Mouse (Mus musculus): ENCODE measurements at regions not wholly inside any gene's neighbourhood (a gene's known extent, or its start where the extent isn't known, plus 50 kb on each side); places are given as distances from the start of the nearest gene placed in this dataset.

DNA sequence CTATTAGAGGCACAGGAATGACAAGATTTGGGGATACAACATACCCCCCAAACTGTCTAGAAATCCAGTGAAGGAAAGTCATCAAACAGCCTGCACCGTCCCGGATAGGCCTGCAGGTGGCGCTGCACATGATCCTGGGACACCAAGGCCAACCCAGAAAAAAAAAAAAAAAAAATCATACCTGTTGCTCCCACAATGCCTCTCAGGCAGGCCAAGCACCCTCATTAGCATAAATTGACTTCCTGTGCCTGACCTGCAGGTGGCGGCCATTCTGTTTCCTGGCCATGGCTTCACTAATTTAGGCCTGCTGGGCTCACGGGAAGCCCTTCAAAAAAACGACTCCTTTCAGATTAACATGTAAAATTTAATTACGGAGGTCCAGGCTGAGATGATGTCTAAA, 184.8 kb upstream of the Sdk2 start:
- in situ Hi-C loops (cut with MboI; ENCODE audit: low sequenced_read_pairs in 2 of 2, unreplicated experiment in 2 of 2): no loop called here
- peak; percentile 100 for TF ChIP-seq ZNF384 (IDR thresholded peaks at IDR 0.05; ENCODE audit: low read depth, low read length)
- TF ChIP-seq ZC3H11A (IDR thresholded peaks at IDR 0.05; ENCODE audit: borderline replicate concordance, low read depth, low read length): no peak; the same call in 1 of the 2 replicates
- no peak for TF ChIP-seq CHD2 (IDR thresholded peaks at IDR 0.05; ENCODE audit: low read depth, low read length)
- peak; percentile 36 for DNase-seq (ENCODE audit: low read depth, low spot score)

GRCm38 (mm10) chr11:114249215-114249614, 182.4 kb upstream of the Sdk2 start:
- Histone ChIP-seq H3K4me3 (ENCODE audit: insufficient read depth in 1 of 2, low read depth in 1 of 2, low read length in 2 of 2, poor library complexity in 1 of 2, severe bottlenecking in 1 of 2) (no peak overlapping the region), H3K27ac (ENCODE audit: insufficient read depth, low read depth, low read length, poor library complexity, severe bottlenecking) (no peak overlapping the region), H3K36me3 (ENCODE audit: control insufficient read depth, insufficient read depth, low read length, poor library complexity, severe bottlenecking) (no peaks in the 10 kb centered on the region), H3K9me3 (ENCODE audit: control insufficient read depth, insufficient read depth, low read depth, low read length) (no peaks in the 10 kb centered on the region), H3K9ac (ENCODE audit: insufficient read depth, low read depth, low read length, poor library complexity, severe bottlenecking) (no peak overlapping the region), H3K4me1 (ENCODE audit: control insufficient read depth in 2 of 2, insufficient read depth in 2 of 2, low read length in 2 of 2, poor library complexity in 1 of 2) (no peaks in the 10 kb centered on the region)
- TF ChIP-seq CHD2 (IDR thresholded peaks at IDR 0.05; ENCODE audit: low read depth, low read length): no peak
- TF ChIP-seq ZC3H11A (IDR thresholded peaks at IDR 0.05; ENCODE audit: borderline replicate concordance, low read depth, low read length): no peak
- no peak for TF ChIP-seq ZNF384 (IDR thresholded peaks at IDR 0.05; ENCODE audit: low read depth, low read length)
- no peak for TF ChIP-seq MAFK (IDR thresholded peaks at IDR 0.05; ENCODE audit: insufficient read depth, low read depth, low read length)
- no peak for TF ChIP-seq HCFC1 (IDR thresholded peaks at IDR 0.05; ENCODE audit: borderline replicate concordance, insufficient read depth, low read length)
- no peak for DNase-seq (ENCODE audit: low read depth, low spot score)
- in situ Hi-C loops (cut with MboI; ENCODE audit: low sequenced_read_pairs in 2 of 2, unreplicated experiment in 2 of 2): no loop called here

More for the DNA sequence above, 184.8 kb upstream of the Sdk2 start:
- no peaks in the 10 kb centered on the region for H3K36me3 ChIP-seq (ENCODE audit: control insufficient read depth, insufficient read depth, low read length, poor library complexity, severe bottlenecking)
- no peaks in the 10 kb centered on the region for H3K4me1 ChIP-seq (ENCODE audit: control insufficient read depth in 2 of 2, insufficient read depth in 2 of 2, low read length in 2 of 2, poor library complexity in 1 of 2)
- no peak overlapping the region for H3K27ac ChIP-seq (ENCODE audit: insufficient read depth, low read depth, low read length, poor library complexity, severe bottlenecking)
- H3K4me3 ChIP-seq (ENCODE audit: insufficient read depth in 1 of 2, low read depth in 1 of 2, low read length in 2 of 2, poor library complexity in 1 of 2, severe bottlenecking in 1 of 2): no peak overlapping the region
- H3K9ac ChIP-seq (ENCODE audit: insufficient read depth, low read depth, low read length, poor library complexity, severe bottlenecking): no peak overlapping the region
- no peaks in the 10 kb centered on the region for H3K9me3 ChIP-seq (ENCODE audit: control insufficient read depth, insufficient read depth, low read depth, low read length)

GRCm38 (mm10) chr11:114248261-114248898, 181.5 kb upstream of the Sdk2 start:
- H3K36me3 ChIP-seq (ENCODE audit: control insufficient read depth, insufficient read depth, low read length, poor library complexity, severe bottlenecking): no peaks in the 10 kb centered on the region
- no peak overlapping the region for H3K4me3 ChIP-seq (ENCODE audit: insufficient read depth in 1 of 2, low read depth in 1 of 2, low read length in 2 of 2, poor library complexity in 1 of 2, severe bottlenecking in 1 of 2)
- in situ Hi-C loops (cut with MboI; ENCODE audit: low sequenced_read_pairs in 2 of 2, unreplicated experiment in 2 of 2): no loop called here
- TF ChIP-seq ZC3H11A (IDR thresholded peaks at IDR 0.05; ENCODE audit: borderline replicate concordance, low read depth, low read length): no peak
- no peak for TF ChIP-seq CHD2 (IDR thresholded peaks at IDR 0.05; ENCODE audit: low read depth, low read length)
- no peak for TF ChIP-seq ZNF384 (IDR thresholded peaks at IDR 0.05; ENCODE audit: low read depth, low read length)
- TF ChIP-seq HCFC1 (IDR thresholded peaks at IDR 0.05; ENCODE audit: borderline replicate concordance, insufficient read depth, low read length): no peak
- no peak for TF ChIP-seq MAFK (IDR thresholded peaks at IDR 0.05; ENCODE audit: insufficient read depth, low read depth, low read length)
- no peaks in the 10 kb centered on the region for H3K9me3 ChIP-seq (ENCODE audit: control insufficient read depth, insufficient read depth, low read depth, low read length)
- H3K9ac ChIP-seq (ENCODE audit: insufficient read depth, low read depth, low read length, poor library complexity, severe bottlenecking): no peak overlapping the region
- no peaks in the 10 kb centered on the region for H3K4me1 ChIP-seq (ENCODE audit: control insufficient read depth in 2 of 2, insufficient read depth in 2 of 2, low read length in 2 of 2, poor library complexity in 1 of 2)
- no peak for DNase-seq (ENCODE audit: low read depth, low spot score)
- no peak overlapping the region for H3K27ac ChIP-seq (ENCODE audit: insufficient read depth, low read depth, low read length, poor library complexity, severe bottlenecking)

DNA sequence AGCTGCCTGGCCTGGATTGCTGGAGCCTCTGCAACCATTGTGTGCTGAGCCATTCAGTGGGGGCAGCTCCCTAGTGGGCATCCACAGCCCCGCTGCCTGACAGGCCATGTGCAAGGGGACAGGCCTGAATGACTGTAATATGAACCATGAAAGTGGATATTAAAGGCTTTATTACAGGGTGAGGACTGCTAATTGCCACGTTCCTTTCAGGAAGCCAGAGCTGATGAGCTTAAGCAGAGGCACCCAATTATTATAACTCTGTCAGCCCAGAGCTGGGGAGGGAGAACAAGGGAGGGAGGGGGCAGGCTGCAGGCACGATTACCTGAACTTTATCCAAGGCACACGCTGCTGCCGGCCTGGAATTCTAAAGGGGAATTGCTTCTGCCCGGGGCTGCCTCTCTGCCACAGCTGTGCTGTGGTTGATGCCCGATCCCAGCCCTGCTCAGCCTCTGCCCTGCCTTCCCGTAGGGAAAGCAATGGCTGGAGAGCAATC, 172.5 kb upstream of the Sdk2 start:
- no peak for DNase-seq (ENCODE audit: low read depth, low spot score)
- no peaks in the 10 kb centered on the region for H3K9me3 ChIP-seq (ENCODE audit: control insufficient read depth, insufficient read depth, low read depth, low read length)
- H3K4me3 ChIP-seq (ENCODE audit: insufficient read depth in 1 of 2, low read depth in 1 of 2, low read length in 2 of 2, poor library complexity in 1 of 2, severe bottlenecking in 1 of 2): no peak overlapping the region
- in situ Hi-C loops (cut with MboI; ENCODE audit: low sequenced_read_pairs in 2 of 2, unreplicated experiment in 2 of 2): no loop called here
- H3K4me1 ChIP-seq (ENCODE audit: control insufficient read depth in 2 of 2, insufficient read depth in 2 of 2, low read length in 2 of 2, poor library complexity in 1 of 2): no peaks in the 10 kb centered on the region
- no peak overlapping the region for H3K27ac ChIP-seq (ENCODE audit: insufficient read depth, low read depth, low read length, poor library complexity, severe bottlenecking)
- no peaks in the 10 kb centered on the region for H3K36me3 ChIP-seq (ENCODE audit: control insufficient read depth, insufficient read depth, low read length, poor library complexity, severe bottlenecking)
- TF ChIP-seq HCFC1 (IDR thresholded peaks at IDR 0.05; ENCODE audit: borderline replicate concordance, insufficient read depth, low read length): no peak
- no peak for TF ChIP-seq ZNF384 (IDR thresholded peaks at IDR 0.05; ENCODE audit: low read depth, low read length)
- TF ChIP-seq MAFK (IDR thresholded peaks at IDR 0.05; ENCODE audit: insufficient read depth, low read depth, low read length): no peak
- no peak for TF ChIP-seq CHD2 (IDR thresholded peaks at IDR 0.05; ENCODE audit: low read depth, low read length)
- TF ChIP-seq ZC3H11A (IDR thresholded peaks at IDR 0.05; ENCODE audit: borderline replicate concordance, low read depth, low read length): no peak
- H3K9ac ChIP-seq (ENCODE audit: insufficient read depth, low read depth, low read length, poor library complexity, severe bottlenecking): no peak overlapping the region

Data from ES-E14 (cell line).